Mouse (Mus musculus): Measurements from ENCODE around the gene Camk2d. TPM values are rescaled to one million over a fixed set of nuclear protein-coding genes. Genes with fewer than 3 reads are reported as not detected.

Camk2d gene
- total and polyA plus RNA-seq, 3 experiments = 66.1 to 80.4 (median 77.3) TPM

DNA sequence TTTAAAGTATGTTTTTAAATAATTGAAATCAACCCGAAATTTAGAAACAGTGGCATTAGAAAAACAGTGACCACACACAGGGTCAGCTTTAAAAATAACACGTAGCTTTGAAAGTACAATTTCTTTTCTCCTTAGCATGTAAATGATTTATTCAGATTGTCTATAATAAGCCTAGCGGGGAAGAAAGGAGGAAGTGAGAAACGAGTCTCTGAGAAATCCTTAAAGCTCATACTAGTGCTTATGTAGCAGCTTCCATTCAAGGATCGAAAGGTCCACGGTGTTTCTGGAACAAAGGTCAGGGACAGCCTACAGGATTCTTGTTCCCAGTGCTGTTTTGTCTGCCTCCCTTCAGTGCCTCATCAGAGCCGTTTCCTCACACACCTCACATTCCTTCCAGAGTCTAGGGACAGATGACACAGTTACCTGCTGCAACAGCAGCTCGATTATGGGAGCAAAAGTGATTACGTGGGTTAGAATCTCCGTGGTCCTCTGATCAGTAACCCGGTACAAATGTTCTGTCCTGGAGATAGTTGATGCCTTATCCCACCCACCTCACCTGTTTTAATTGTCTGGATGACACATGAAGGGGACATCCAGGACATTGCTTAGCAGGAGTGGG, 17.5 kb downstream of the Camk2d start (continued):
- TF ChIP-seq ZC3H11A (IDR thresholded peaks at IDR 0.05; ENCODE audit: low read depth, low read length) = no peak
- TF ChIP-seq JUND (conservative IDR thresholded peaks at IDR 0.05; ENCODE audit: low read depth, low read length) = peak; percentile 55; the same call in 1 of the 2 replicates
- no peak; the same call in 1 of the 2 replicates for TF ChIP-seq POLR2A (IDR thresholded peaks at IDR 0.05; ENCODE audit: low read depth, low read length)
- TF ChIP-seq MXI1 (IDR thresholded peaks at IDR 0.05; ENCODE audit: low read depth, low read length) = peak; percentile 52; the same call in 1 of the 2 replicates
- TF ChIP-seq SIN3A (IDR thresholded peaks at IDR 0.05; ENCODE audit: low read length) = peak; percentile 72
- TF ChIP-seq HCFC1 (IDR thresholded peaks at IDR 0.05; ENCODE audit: low read depth, low read length) = no peak; the same call in 1 of the 2 replicates
- no peak for TF ChIP-seq NRF1 (IDR thresholded peaks at IDR 0.05; ENCODE audit: low read depth, low read length)
- peak; percentile 74 for TF ChIP-seq TBP (conservative IDR thresholded peaks at IDR 0.05; ENCODE audit: low read depth, low read length)
- no peak for TF ChIP-seq GABPA (IDR thresholded peaks at IDR 0.05; ENCODE audit: insufficient replicate concordance, low read depth, low read length)
- 0 out of 2 replicates have a peak, but pooled peaks have one; percentile 17 for TF ChIP-seq CHD1 (IDR thresholded peaks at IDR 0.05; ENCODE audit: low read depth, low read length)
- TF ChIP-seq E2F4 (IDR thresholded peaks at IDR 0.05; ENCODE audit: insufficient replicate concordance, low read depth, low read length) = no peak
- TF ChIP-seq MYC (IDR thresholded peaks at IDR 0.05; ENCODE audit: low read depth, low read length) = peak; percentile 69; the same call in 1 of the 2 replicates
- no peak for TF ChIP-seq KAT2A (IDR thresholded peaks at IDR 0.05; ENCODE audit: insufficient replicate concordance, low read length)
- TF ChIP-seq UBTF (IDR thresholded peaks at IDR 0.05; ENCODE audit: low read depth, low read length) = no peak

DNA sequence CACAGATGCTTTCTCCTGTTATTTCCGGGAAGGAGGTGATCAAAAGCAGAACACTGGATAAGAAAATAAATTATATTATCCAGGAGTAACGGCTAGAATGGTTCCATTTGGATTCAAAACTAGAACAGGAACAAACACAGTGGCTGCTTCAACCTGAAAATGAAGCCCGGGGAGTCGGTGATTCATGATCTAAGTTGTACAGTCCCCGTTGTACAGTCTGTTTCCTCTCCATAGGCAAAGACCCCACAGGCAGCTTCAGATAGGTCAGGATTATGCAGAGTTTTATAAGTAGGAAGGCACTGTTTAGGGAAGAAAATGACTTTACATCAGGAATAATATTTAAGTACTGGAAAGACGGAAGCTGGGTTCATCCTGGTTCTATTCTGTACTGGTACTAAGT, 19.2 kb downstream of the Camk2d start:
- DNase-seq (ENCODE audit: extremely low read depth) = no peak
- peak overlapping the region in 2 of 3 experiments; percentile 27 to 35 for H3K4me3 ChIP-seq (replicated peaks in 1 of 3; ENCODE audit: low read depth in 2 of 3, low read length in 2 of 3, poor library complexity in 1 of 3)
- in situ Hi-C loops (cut with MboI; ENCODE audit: low pct_ligation_motif_present, low pct_unique_long_range_greater_than_20kb, low sequenced_read_pairs) = no loop called here
- H3K79me2 ChIP-seq (replicated peaks; ENCODE audit: control insufficient read depth, extremely low read depth, insufficient read depth, poor library complexity, severe bottlenecking) = peaks cover 73% of the 10 kb centered on the region
- H3K27ac ChIP-seq (ENCODE audit: insufficient read depth, low read depth) = peak overlapping the region; percentile 84
- TF ChIP-seq SIN3A (IDR thresholded peaks at IDR 0.05; ENCODE audit: low read length) = peak; percentile 50; the same call in 1 of the 2 replicates
- peak; percentile 20; the same call in 1 of the 2 replicates for TF ChIP-seq IRF4 (IDR thresholded peaks at IDR 0.05; ENCODE audit: low read depth, low read length)
- TF ChIP-seq RCOR1 (conservative IDR thresholded peaks at IDR 0.05; ENCODE audit: low read depth, low read length) = 0 out of 2 replicates have a peak, but pooled peaks have one; percentile 28
- peak; percentile 39 for TF ChIP-seq EP300 (IDR thresholded peaks at IDR 0.05; ENCODE audit: low read length)
- no peak for TF ChIP-seq ETS1 (conservative IDR thresholded peaks at IDR 0.05; ENCODE audit: low read depth, low read length)
- 0 out of 2 replicates have a peak, but pooled peaks have one; percentile 3 for TF ChIP-seq ZNF384 (IDR thresholded peaks at IDR 0.05; ENCODE audit: low read depth, low read length)
- TF ChIP-seq POLR2A (IDR thresholded peaks at IDR 0.05; ENCODE audit: low read depth, low read length) = no peak
- no peaks in the 10 kb centered on the region for H3K27me3 ChIP-seq (replicated peaks)
- H3K9me3 ChIP-seq (replicated peaks; ENCODE audit: low read length) = peaks cover 19% of the 10 kb centered on the region
- peaks cover 16 to 35% of the 10 kb centered on the region in 2 experiments for H3K36me3 ChIP-seq (replicated peaks in 1 of 2; ENCODE audit: control insufficient read depth in 1 of 2, insufficient read depth in 1 of 2, low read length in 1 of 2)
- H3K4me1 ChIP-seq (ENCODE audit: control insufficient read depth in 1 of 2, insufficient read depth in 2 of 2) = peaks cover 0 to 56% of the 10 kb centered on the region in 2 experiments; a peak in 2 of 4 replicates
- peak overlapping the region; percentile 11 for H3K9ac ChIP-seq (ENCODE audit: insufficient read depth, low read depth)
- dilution Hi-C loops (cut with MboI; ENCODE audit: extremely low pct_ligation_motif_present, extremely low pct_unique_long_range_greater_than_20kb, low sequenced_read_pairs) = no loop called here
- H3K4me2 ChIP-seq (ENCODE audit: insufficient read depth, low read depth, poor library complexity, severe bottlenecking) = peak overlapping the region; percentile 32

Data from CH12.LX (cell line).